Mouse (Mus musculus) heart, adult 11 months (tissue): ENCODE results near the gene Tanc1.
"Not testable (repeated sequence)": the region's sequence is repeated elsewhere in the genome, so short reads cannot be mapped to it uniquely, and the experiment has no call there.

Experiments
- DNase-seq: peaks from one replicate; pipeline ENCODE4 v3.0.0; 2022

The Tanc1 gene

GRCm38 (mm10) chr2:59611831-59612732, at the start of gene Tanc1:
Tanc1 (plus strand) TSS chr2:59612042.
- peak; percentile 99 for DNase-seq

- DNase-seq: peak; percentile 23
Observed at GRCm38 (mm10) chr2:59562215-59562614, 49.6 kb upstream of the Tanc1 start.

GRCm38 (mm10) chr2:59562696-59563095, 49.1 kb upstream of the Tanc1 start:
- DNase-seq: peak; percentile 76

- DNase-seq: not testable (repeated sequence)
Observed at GRCm38 (mm10) chr2:59564029-59564611, 47.7 kb upstream of the Tanc1 start.

- DNase-seq: no peak
Observed at GRCm38 (mm10) chr2:59564947-59565346, 46.9 kb upstream of the Tanc1 start.

GRCm38 (mm10) chr2:59580939-59581338, 30.9 kb upstream of the Tanc1 start:
- DNase-seq: peak; percentile 37

GRCm38 (mm10) chr2:59583961-59584360, 27.9 kb upstream of the Tanc1 start:
- peak; percentile 27 for DNase-seq

- peak; percentile 66 for DNase-seq
Observed at GRCm38 (mm10) chr2:59587387-59588095, 24.3 kb upstream of the Tanc1 start.

GRCm38 (mm10) chr2:59588096-59588405, 23.8 kb upstream of the Tanc1 start:
- DNase-seq: no peak

GRCm38 (mm10) chr2:59593341-59593902, 18.4 kb upstream of the Tanc1 start:
- no peak for DNase-seq

GRCm38 (mm10) chr2:59594095-59594494, 17.7 kb upstream of the Tanc1 start:
- DNase-seq: peak; percentile 48

GRCm38 (mm10) chr2:59596545-59596944, 15.3 kb upstream of the Tanc1 start:
- DNase-seq: peak; percentile 65

GRCm38 (mm10) chr2:59598286-59598685, 13.6 kb upstream of the Tanc1 start:
- DNase-seq: peak; percentile 37

- DNase-seq: peak; percentile 71
Observed at GRCm38 (mm10) chr2:59598894-59599293, 12.9 kb upstream of the Tanc1 start.

- peak; percentile 89 for DNase-seq
Observed at GRCm38 (mm10) chr2:59599338-59600111, 12.3 kb upstream of the Tanc1 start.

GRCm38 (mm10) chr2:59600123-59600840, 11.6 kb upstream of the Tanc1 start:
- peak; percentile 89 for DNase-seq

- peak; percentile 86 for DNase-seq
Observed at GRCm38 (mm10) chr2:59600980-59601379, 10.9 kb upstream of the Tanc1 start.

GRCm38 (mm10) chr2:59601452-59601851, 10.4 kb upstream of the Tanc1 start:
- peak; percentile 71 for DNase-seq

GRCm38 (mm10) chr2:59608958-59609357, 2.9 kb upstream of the Tanc1 start:
- no peak for DNase-seq

GRCm38 (mm10) chr2:59611216-59611810, 529 bp upstream of the Tanc1 start:
- DNase-seq: no peak

- DNase-seq: peak; percentile 96
Observed at GRCm38 (mm10) chr2:59612733-59613473, 1.1 kb downstream of the Tanc1 start.
